Mouse (Mus musculus) midbrain, embryonic 13.5 days (tissue): ENCODE data around the gene Stx11. TPM values are rescaled to one million over a fixed set of nuclear protein-coding genes. Genes with fewer than 3 reads are reported as not detected.

ENCODE experiments used
- ATAC-seq: fragments of 200-750 bp; cut with Nextera tagmentation; 2 replicates; pipeline ENCODE4 v1.8.0; 2017; ENCODE audit warnings: mild to moderate bottlenecking, moderate TSS enrichment, moderate library complexity
- H3K27ac ChIP-seq: fragments of 300-500 bp; sonication (generic); 2 replicates; pipeline ENCODE4 v1.5.1; 2015; ENCODE audit warnings: inconsistent platforms, mild to moderate bottlenecking, moderate library complexity
- H3K27me3 ChIP-seq: fragments of 300-500 bp; sonication (generic); 2 replicates; pipeline ENCODE4 v1.6.1; 2015; ENCODE audit warnings: mild to moderate bottlenecking, inconsistent platforms
- H3K36me3 ChIP-seq: fragments of 300-500 bp; sonication (generic); 2 replicates; pipeline ENCODE4 v1.6.1; 2015; ENCODE audit warnings: mild to moderate bottlenecking, inconsistent platforms
- H3K4me1 ChIP-seq: fragments of 300-500 bp; sonication (generic); replicated peaks from 2 replicates; pipeline ENCODE4 v1.6.1; 2015; ENCODE audit warnings: inconsistent platforms
- H3K4me2 ChIP-seq: fragments of 300-500 bp; sonication (generic); replicated peaks from 2 replicates; pipeline ENCODE4 v1.6.1; 2015; ENCODE audit warnings: moderate library complexity, mild to moderate bottlenecking, inconsistent platforms
- H3K4me3 ChIP-seq: fragments of 300-500 bp; sonication (generic); replicated peaks from 2 replicates; pipeline ENCODE4 v1.5.1; 2015; ENCODE audit warnings: mild to moderate bottlenecking, inconsistent platforms
- H3K9ac ChIP-seq: fragments of 300-500 bp; sonication (generic); replicated peaks from 2 replicates; pipeline ENCODE4 v1.6.1; 2015; ENCODE audit warnings: mild to moderate bottlenecking, inconsistent platforms
- H3K9me3 ChIP-seq: fragments of 300-500 bp; sonication (generic); 2 replicates; pipeline ENCODE4 v1.6.1; 2016; ENCODE audit warnings: mild to moderate bottlenecking, inconsistent platforms
- WGBS: fragments of 180-500 bp; shearing (Covaris S2); methylation state at CpG from one replicate; pipeline ENCODE4 v1.1.7; 2015; 5-methylcytosine and 5-hydroxymethylcytosine counted together
- polyA plus RNA-seq: library from polyadenylated mRNA; unstranded; fragments of >200 nt; fragmentation: Nextera tagmentation; extraction: Ambion mirVana; gene quantifications from 2 replicates; pipeline ENCODE4 v1.2.1, GENCODE M21; 2015

Gene Stx11
- polyA plus RNA-seq, 1 experiment from 2014 or later: 1.2 TPM

DNA sequence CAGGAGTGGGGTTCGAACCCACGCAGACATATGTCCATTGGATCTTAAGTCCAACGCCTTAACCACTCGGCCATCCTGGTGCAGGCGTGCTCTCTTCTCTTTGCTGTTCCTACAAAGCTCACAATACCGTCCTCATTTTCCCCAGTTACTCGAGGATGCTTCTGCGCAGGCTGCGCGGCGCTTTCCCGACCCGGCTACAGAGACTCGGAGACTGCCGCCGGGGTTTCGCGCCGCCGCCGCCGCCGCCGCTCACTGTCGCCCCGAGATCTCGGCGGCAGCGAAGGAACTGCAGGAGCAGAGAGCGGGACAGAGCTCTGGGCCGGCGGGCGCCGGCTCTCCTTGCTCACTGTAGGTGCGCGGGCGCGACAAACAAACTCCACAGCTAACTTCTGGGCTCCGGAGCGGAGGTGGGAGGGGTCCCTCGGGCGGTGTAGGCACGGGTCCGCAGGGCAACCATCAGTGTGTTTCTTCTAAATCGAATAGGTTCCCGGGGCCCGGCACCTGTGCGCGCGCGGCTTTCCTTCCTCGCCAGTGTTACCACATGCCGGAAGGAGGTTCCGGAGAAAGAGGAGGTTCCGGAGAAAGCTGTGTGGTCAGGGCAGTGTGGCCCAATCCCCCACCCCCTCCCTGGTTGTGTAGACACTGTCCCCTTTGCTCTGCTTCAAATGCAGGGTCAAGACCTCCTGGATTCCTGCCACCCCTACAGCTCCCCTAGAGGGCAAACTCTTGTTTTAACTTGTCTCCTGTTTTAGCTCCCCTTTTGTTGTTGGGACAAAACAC lies 41.3 kb downstream of the Stx11 start:
- peak overlapping the region; percentile 64 for H3K4me2 ChIP-seq
- peak overlapping the region; percentile 83 for H3K27ac ChIP-seq
- peak overlapping the region; percentile 74 for H3K9ac ChIP-seq
- WGBS: under 1% methylated on average over 55 of the region's 55 CpGs
- peaks cover 8% of the 10 kb centered on the region for H3K4me1 ChIP-seq
- H3K9me3 ChIP-seq: no peaks in the 10 kb centered on the region
- ATAC-seq: peak; percentile 96
- H3K4me3 ChIP-seq: peak overlapping the region; percentile 72
- no peaks in the 10 kb centered on the region for H3K27me3 ChIP-seq
- H3K36me3 ChIP-seq: no peaks in the 10 kb centered on the region

GRCm38 (mm10) chr10:12922077-12922573 lies 42.0 kb downstream of the Stx11 start:
- Histone ChIP-seq H3K27ac (no peak overlapping the region; the same call in 1 of the 2 replicates), H3K9me3 (no peaks in the 10 kb centered on the region), H3K36me3 (no peaks in the 10 kb centered on the region), H3K4me3 (peak overlapping the region; percentile 72), H3K4me1 (peaks cover 8% of the 10 kb centered on the region), H3K4me2 (peak overlapping the region; percentile 64), H3K9ac (0 out of 2 replicates have a peak overlapping the region, but pooled peaks have one; percentile 17), H3K27me3 (no peaks in the 10 kb centered on the region)
- WGBS: 3% methylated on average over 13 of the region's 13 CpGs
- peak; percentile 49 for ATAC-seq

- Histone ChIP-seq H3K27ac (no peak overlapping the region), H3K36me3 (no peaks in the 10 kb centered on the region), H3K4me1 (peaks cover 8% of the 10 kb centered on the region), H3K9me3 (no peaks in the 10 kb centered on the region), H3K4me3 (peak overlapping the region; percentile 72; the same call in 1 of the 2 replicates), H3K4me2 (peak overlapping the region; percentile 64; the same call in 1 of the 2 replicates), H3K9ac (no peak overlapping the region), H3K27me3 (no peaks in the 10 kb centered on the region)
- 49% methylated on average over 11 of the region's 11 CpGs for WGBS
- ATAC-seq: no peak
Measured at GRCm38 (mm10) chr10:12921551-12922040, 42.5 kb downstream of the Stx11 start.

DNA sequence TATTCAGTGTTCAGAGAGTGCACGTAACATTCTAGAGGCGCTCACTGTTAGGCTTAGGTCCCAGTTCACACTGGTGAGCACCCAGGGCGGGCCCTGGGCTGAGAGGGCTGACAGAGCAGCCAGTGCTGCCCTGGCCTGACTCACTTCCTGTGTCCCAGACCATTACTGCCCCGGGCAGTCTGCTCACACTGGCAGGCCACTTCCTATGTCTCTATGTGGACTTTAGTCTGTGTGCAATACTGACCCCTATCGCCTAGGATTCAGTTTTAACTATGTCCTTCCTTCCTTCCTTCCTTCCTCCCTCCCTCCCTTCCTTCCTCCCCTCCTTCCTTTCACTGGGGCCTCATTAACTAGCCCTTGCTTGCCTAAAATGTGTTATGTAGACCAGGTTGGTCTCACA lies 44.8 kb downstream of the Stx11 start:
- no peak overlapping the region for H3K27ac ChIP-seq
- no peak overlapping the region for H3K4me3 ChIP-seq
- H3K9ac ChIP-seq: no peak overlapping the region
- H3K4me2 ChIP-seq: no peak overlapping the region
- no peaks in the 10 kb centered on the region for H3K36me3 ChIP-seq
- WGBS: 37% methylated on average over 5 of the region's 5 CpGs
- peaks cover 8% of the 10 kb centered on the region for H3K4me1 ChIP-seq
- H3K27me3 ChIP-seq: no peaks in the 10 kb centered on the region
- ATAC-seq: no peak
- H3K9me3 ChIP-seq: no peaks in the 10 kb centered on the region

DNA sequence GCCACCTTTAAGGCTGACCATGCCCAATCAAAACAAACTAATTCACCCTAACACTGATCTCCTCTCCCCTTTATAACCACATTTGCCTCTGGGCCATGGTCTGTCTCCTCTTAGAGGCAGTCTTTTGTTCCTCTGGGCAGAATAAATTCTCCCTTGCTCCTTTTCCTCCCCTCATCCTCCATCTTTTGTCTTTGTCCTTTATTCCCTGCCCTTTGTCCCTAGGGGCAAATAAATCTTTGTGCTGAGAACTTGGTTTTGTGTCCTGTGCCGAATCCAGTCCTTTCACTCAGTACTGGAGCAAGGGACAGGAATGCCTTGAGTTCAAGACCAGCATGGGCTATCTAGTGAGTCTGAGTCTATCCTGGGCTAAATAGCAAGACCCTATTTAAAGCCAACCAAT lies 46.5 kb downstream of the Stx11 start:
- 29% methylated on average over 1 of the region's 1 CpGs for WGBS
- ATAC-seq: no peak
- Histone ChIP-seq H3K4me3 (no peak overlapping the region), H3K36me3 (no peaks in the 10 kb centered on the region), H3K27me3 (no peaks in the 10 kb centered on the region), H3K27ac (no peak overlapping the region), H3K4me1 (no peaks in the 10 kb centered on the region), H3K9ac (no peak overlapping the region), H3K4me2 (no peak overlapping the region), H3K9me3 (no peaks in the 10 kb centered on the region)

GRCm38 (mm10) chr10:12916376-12916775 lies 47.7 kb downstream of the Stx11 start:
- WGBS: 95% methylated on average over 6 of the region's 6 CpGs
- Histone ChIP-seq H3K27ac (no peak overlapping the region), H3K4me1 (no peaks in the 10 kb centered on the region), H3K4me2 (no peak overlapping the region), H3K27me3 (no peaks in the 10 kb centered on the region), H3K9ac (no peak overlapping the region), H3K4me3 (no peak overlapping the region), H3K36me3 (no peaks in the 10 kb centered on the region), H3K9me3 (no peaks in the 10 kb centered on the region)
- ATAC-seq: no peak

DNA sequence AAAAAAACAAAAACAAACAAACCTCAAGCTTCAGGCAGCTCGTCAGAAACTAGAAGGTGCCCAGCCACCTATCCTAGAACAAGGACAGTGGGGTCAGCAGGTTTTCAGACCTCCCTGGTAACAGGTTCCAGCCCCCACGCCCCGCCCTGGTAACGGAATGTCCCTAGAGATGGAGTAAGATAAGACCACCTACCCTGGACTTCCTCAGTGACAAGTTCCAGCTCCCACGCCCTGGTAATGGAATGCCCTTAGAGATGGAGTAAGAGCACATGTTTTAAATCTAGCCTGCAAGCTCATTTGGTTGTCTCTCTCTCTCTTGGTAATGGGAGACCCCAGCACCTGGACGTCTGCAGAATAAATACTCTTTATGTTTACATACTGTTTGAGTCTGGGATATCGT lies 48.3 kb downstream of the Stx11 start:
- no peak for ATAC-seq
- H3K27me3 ChIP-seq: no peaks in the 10 kb centered on the region
- no peaks in the 10 kb centered on the region for H3K36me3 ChIP-seq
- no peak overlapping the region for H3K4me2 ChIP-seq
- 88% methylated on average over 7 of the region's 7 CpGs for WGBS
- H3K4me3 ChIP-seq: no peak overlapping the region
- H3K4me1 ChIP-seq: no peaks in the 10 kb centered on the region
- no peak overlapping the region for H3K27ac ChIP-seq
- no peaks in the 10 kb centered on the region for H3K9me3 ChIP-seq
- no peak overlapping the region for H3K9ac ChIP-seq

- Histone ChIP-seq H3K9me3 (no peaks in the 10 kb centered on the region), H3K4me2 (no peak overlapping the region), H3K4me3 (no peak overlapping the region), H3K9ac (no peak overlapping the region), H3K27me3 (no peaks in the 10 kb centered on the region), H3K4me1 (no peaks in the 10 kb centered on the region), H3K27ac (no peak overlapping the region), H3K36me3 (no peaks in the 10 kb centered on the region)
- ATAC-seq: no peak
- 100% methylated on average over 1 of the region's 1 CpGs for WGBS
Measured at GRCm38 (mm10) chr10:12914203-12914602, 49.9 kb downstream of the Stx11 start.

DNA sequence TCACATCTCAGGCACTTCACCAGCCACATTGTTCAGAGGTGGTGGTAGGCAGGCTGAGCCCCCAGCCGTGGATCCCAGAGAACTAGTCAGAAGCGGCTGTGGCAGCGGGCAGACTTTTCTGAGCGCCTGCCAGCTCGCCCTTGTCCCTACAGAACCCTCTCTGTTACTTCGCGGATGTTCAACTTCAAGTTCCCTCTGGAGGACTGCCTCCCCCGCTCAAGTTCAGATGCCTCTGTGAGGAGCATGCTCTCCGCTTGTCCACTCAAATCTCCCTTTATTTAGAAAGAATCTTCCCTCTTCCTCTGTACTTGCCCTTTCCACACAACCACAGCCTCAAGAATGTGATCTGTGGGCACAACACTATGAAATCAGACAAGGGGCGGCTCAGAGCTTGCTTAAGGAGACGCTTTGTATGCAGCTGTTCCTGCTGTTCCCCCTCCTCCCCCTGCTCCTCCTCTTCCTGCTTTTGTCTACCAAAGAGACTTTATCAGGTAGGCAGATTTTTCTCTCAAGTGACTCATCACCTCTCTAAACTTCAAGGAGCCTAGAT lies 52.0 kb downstream of the Stx11 start:
- Histone ChIP-seq H3K4me1 (no peaks in the 10 kb centered on the region), H3K27me3 (no peaks in the 10 kb centered on the region), H3K36me3 (no peaks in the 10 kb centered on the region), H3K9ac (no peak overlapping the region), H3K4me2 (no peak overlapping the region), H3K4me3 (no peak overlapping the region), H3K27ac (no peak overlapping the region), H3K9me3 (no peaks in the 10 kb centered on the region)
- WGBS: 69% methylated on average over 11 of the region's 11 CpGs
- ATAC-seq: peak; percentile 37; the same call in 1 of the 2 replicates

DNA sequence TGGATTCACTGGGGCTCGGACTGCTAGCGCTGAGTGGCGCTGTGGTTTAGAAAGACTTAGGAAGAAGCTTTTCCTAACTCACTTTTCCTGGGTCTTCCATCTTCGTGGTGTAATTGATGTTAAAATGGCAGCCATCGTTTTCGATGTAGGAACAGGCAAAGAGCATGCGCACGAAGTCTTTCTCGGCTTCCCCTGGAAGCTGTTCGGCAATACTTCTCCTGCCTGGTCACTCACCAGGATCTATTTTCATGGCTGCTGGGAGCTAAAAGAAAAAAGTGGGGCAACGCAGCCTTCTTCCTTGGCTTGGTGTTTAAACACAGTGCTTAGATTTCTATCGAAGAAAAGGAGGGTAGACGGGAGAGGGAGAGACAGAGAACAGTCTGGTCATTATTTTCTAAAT lies 52.6 kb downstream of the Stx11 start:
- Histone ChIP-seq H3K9me3 (no peaks in the 10 kb centered on the region), H3K4me3 (no peak overlapping the region), H3K36me3 (no peaks in the 10 kb centered on the region), H3K27ac (no peak overlapping the region), H3K27me3 (no peaks in the 10 kb centered on the region), H3K4me1 (no peaks in the 10 kb centered on the region), H3K9ac (no peak overlapping the region), H3K4me2 (no peak overlapping the region)
- WGBS: 91% methylated on average over 13 of the region's 13 CpGs
- ATAC-seq: no peak

- Histone ChIP-seq H3K4me1 (no peaks in the 10 kb centered on the region), H3K4me3 (no peak overlapping the region), H3K4me2 (no peak overlapping the region), H3K27ac (no peak overlapping the region), H3K27me3 (no peaks in the 10 kb centered on the region), H3K9me3 (no peaks in the 10 kb centered on the region), H3K36me3 (no peaks in the 10 kb centered on the region), H3K9ac (no peak overlapping the region)
- no peak for ATAC-seq
- 87% methylated on average over 2 of the region's 2 CpGs for WGBS
Measured at GRCm38 (mm10) chr10:12909891-12910290, 54.2 kb downstream of the Stx11 start.

GRCm38 (mm10) chr10:12909179-12909578 lies 54.9 kb downstream of the Stx11 start:
- 24% methylated on average over 1 of the region's 1 CpGs for WGBS

More at GRCm38 (mm10) chr10:12909179-12909578, 54.9 kb downstream of the Stx11 start:
- no peak overlapping the region for H3K27ac ChIP-seq
- H3K27me3 ChIP-seq: no peaks in the 10 kb centered on the region
- H3K36me3 ChIP-seq: no peaks in the 10 kb centered on the region
- no peaks in the 10 kb centered on the region for H3K4me1 ChIP-seq
- H3K4me3 ChIP-seq: no peak overlapping the region
- H3K9ac ChIP-seq: no peak overlapping the region
- H3K4me2 ChIP-seq: no peak overlapping the region
- no peak for ATAC-seq
- H3K9me3 ChIP-seq: no peaks in the 10 kb centered on the region
